Mouse (Mus musculus) right cerebral cortex, postnatal 10 days (tissue): ENCODE results near the gene Tor1aip2.

Source experiments
- DNase-seq, 2 experiments: peaks; one replicate each; pipeline ENCODE4 v3.0.0; 2021; ENCODE audit warnings: low spot score in 2 of 2

Gene Tor1aip2

DNA sequence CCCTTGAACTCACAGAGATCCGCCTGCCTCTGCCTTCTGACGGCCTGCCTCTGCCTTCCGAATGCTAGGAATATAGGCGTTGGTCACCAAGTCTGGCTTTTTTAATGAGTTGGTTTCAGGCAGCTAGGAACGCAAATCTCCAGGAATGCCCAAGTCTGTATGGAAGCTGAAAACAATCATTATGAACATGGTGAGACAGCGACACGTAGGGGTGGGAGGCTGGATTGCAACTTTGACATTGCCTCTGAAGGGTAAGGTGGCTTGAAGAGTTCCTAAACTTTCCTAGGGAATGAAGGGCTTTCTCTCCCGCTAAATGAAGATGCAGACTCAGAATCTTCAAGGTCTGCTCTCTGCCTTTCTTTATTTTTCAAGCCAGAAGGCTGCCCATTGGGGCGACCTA, 75.9 kb downstream of the Tor1aip2 start:
- DNase-seq: no peak

DNA sequence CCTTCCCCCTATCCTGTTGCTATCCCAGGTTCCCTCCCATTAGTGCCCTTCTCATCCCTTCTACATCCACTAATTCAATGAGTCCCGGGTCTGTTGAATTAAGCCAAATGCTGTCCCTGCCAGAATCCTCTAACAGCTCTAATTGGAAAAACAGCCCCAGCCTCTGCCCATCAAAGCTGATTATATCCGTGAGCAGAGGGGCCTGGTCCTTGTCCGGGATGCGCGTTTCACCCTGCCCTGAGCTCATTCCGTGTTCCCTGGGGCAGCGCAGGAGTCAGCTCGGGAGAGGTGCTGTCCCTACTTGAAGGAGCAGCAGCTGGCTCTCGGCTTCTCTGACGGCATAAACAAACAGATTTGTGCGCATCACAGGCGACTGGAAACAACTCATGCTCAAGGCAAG, 76.5 kb downstream of the Tor1aip2 start:
- no peak for DNase-seq

DNA sequence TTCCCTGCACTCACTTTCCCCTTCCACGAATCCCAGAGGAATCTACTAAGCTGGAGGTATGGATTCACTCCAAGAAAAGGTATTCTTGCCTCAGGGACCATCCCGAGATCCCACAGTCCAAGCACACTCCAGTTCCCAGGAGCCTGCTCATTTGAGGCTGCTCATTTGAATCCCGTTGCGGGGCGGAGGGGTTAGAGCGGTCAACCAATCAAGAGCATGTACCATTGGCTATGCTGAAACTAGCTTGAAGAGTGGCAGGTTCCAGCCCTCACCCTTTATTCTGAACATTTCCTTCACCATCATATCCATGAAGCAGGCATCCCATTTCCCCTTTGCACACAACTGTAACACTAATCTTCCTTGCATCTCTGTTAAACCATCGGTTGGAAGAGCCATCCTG, 76.9 kb downstream of the Tor1aip2 start:
- DNase-seq: no peak

- DNase-seq: no peak
These were observed 78.8 kb downstream of the Tor1aip2 start for GRCm38 (mm10) chr1:156113884-156114499.

GRCm38 (mm10) chr1:156116770-156117169, 81.6 kb downstream of the Tor1aip2 start:
- DNase-seq: no peak
